Mouse (Mus musculus): ENCODE data around the gene H2-Q4.
"Not testable (repeated sequence)": the region's sequence is repeated elsewhere in the genome, so short reads cannot be mapped to it uniquely, and the experiment has no call there.

Gene H2-Q4

GRCm38 (mm10) chr17:35420206-35420810, 40.9 kb downstream of the H2-Q4 start:
- DNase-seq (ENCODE audit: low spot score) = not testable (repeated sequence)

DNA sequence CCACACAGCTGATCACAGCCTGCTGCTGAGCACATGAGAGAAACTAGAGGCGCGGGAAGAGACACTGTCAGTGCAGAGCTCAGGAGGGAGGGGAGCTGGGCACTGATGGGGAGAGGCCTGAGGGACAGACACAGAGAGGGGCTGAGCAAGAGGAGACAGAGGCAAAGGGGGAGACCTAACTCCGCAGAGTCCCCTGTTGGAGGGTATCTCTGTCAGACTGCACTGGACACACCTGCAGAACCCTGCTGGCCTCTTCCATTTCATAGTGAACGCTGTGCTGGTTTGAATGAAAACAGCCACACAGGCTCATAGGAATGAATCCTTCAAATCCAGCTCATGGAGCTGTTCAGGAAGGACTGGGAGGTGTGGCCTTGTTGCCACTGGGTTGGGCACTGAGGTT, 41.9 kb downstream of the H2-Q4 start:
- not testable (repeated sequence) for DNase-seq (ENCODE audit: low spot score)

- not testable (repeated sequence) for DNase-seq (ENCODE audit: low spot score)
Measured at GRCm38 (mm10) chr17:35422360-35422759, 42.9 kb downstream of the H2-Q4 start.

GRCm38 (mm10) chr17:35423131-35423810, 43.9 kb downstream of the H2-Q4 start:
- not testable (repeated sequence) for DNase-seq (ENCODE audit: low spot score)

GRCm38 (mm10) chr17:35424106-35424505, 44.7 kb downstream of the H2-Q4 start:
- not testable (repeated sequence) for DNase-seq (ENCODE audit: low spot score)

DNA sequence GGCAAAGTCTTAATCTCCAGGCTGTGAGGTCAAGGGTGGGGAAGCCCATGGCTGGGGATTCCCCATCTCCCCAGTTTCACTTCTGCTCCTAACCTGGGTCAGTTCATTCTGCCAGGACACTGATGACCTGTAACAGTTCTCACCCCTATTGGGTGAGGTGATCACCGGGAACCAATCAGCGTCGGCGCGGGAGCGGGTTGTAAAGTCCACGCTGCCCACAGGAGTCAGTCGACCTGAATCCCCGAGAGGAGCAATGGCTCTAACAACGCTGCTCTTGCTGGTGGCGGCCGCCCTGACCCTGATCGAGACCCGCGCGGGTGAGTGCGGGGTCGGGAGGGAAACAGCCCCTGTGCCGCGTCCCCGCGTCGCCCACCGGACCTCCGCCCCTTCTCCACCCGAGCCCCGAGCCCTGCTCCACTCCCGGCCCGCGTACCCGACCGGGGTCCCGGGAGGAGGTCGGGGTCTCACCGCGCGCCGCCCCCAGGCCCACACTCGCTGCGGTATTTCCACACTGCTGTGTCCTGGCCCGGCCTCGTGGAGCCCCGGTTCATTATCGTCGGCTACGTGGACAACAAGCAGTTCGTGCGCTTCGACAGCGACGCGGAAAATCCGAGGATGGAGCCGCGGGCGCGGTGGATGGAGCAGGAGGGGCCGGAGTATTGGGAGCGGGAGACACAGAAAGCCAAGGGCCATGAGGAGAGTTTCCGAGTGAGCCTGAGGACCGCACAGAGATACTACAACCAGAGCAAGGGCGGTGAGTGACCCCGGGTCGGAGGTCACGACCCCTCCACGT, 45.4 kb downstream of the H2-Q4 start, which contains the start of gene H2-Q6:
TSS of gene H2-Q6 (plus strand) at position 227 of the 793 bp plus-strand sequence.
- DNase-seq (ENCODE audit: low spot score) = peak; percentile 79

GRCm38 (mm10) chr17:35425474-35425873, 46.1 kb downstream of the H2-Q4 start:
- peak; percentile 21 for DNase-seq (ENCODE audit: low spot score)

GRCm38 (mm10) chr17:35428883-35429282, 49.5 kb downstream of the H2-Q4 start:
- DNase-seq (ENCODE audit: low spot score) = not testable (repeated sequence)

DNA sequence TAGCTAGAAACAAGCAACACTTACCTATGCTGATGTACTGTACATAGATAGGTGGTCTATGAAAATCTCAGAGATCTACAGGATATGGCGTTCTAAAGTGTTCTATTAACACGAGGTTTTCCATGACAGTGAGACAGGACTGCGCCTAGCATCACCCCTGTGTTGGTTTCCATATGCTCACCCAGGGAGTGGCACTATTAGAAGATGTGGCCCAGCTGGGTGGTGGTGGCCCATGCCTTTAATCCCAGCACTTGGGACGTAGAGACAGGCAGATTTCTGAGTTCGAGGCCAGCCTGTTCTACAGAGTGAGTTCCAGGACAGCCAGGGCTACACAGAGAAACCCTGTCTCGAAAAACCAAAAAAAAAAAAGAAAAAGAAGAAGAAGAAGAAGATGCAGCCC, 51.3 kb downstream of the H2-Q4 start:
- not testable (repeated sequence) for DNase-seq (ENCODE audit: low spot score)

DNA sequence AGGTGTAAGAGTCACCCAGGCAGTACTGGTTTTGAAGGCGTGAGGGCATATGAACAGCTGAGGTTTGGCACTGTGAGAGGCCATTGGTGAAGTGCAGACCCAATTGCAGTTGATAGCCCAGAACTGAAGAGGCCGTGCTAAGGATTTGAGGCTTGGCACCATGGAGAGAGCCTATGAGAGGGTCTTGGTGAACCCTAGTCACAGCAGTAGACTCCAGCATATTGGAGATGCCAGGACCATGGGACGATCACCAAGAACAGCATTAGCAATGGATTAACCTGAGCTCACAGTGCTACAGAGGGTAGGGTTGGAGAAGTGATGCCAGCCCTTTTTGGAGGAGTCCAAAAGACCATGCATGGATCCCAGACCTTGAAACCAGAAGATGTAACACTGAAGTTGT, 52.8 kb downstream of the H2-Q4 start:
- not testable (repeated sequence) for DNase-seq (ENCODE audit: low spot score)

DNA sequence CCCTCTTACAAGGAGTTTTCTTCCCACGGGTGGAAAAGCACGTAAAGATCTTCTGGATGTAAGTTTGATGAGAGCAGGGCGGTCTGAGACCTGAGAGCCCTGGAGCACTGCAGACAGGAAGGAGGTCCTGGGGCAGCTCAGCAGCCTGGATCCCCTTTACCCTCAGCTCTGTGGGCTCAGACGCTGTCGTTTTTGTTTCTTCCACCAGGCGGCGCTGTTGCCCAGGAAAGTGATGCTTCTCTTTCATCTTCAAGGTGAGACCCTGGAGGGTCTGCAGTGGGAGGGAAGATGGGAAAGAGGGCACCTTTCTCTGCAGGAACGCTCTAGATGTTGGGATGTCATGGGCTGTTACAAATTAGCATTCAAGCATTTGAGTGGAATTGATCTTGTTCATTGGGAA, 55.4 kb downstream of the H2-Q4 start:
- not testable (repeated sequence) for DNase-seq (ENCODE audit: low spot score)
